Mouse (Mus musculus): ENCODE results near the gene Gstp1.
A peak's percentile ranks its signal among the peaks of the same experiment; 100 is the strongest.
"Not testable (repeated sequence)": the region's sequence is repeated elsewhere in the genome, so short reads cannot be mapped to it uniquely, and the experiment has no call there.

Gene Gstp1

GRCm38 (mm10) chr19:4037154-4037787 is 514 bp downstream of the Gstp1 start:
- DNase-seq: not testable (repeated sequence)

DNA sequence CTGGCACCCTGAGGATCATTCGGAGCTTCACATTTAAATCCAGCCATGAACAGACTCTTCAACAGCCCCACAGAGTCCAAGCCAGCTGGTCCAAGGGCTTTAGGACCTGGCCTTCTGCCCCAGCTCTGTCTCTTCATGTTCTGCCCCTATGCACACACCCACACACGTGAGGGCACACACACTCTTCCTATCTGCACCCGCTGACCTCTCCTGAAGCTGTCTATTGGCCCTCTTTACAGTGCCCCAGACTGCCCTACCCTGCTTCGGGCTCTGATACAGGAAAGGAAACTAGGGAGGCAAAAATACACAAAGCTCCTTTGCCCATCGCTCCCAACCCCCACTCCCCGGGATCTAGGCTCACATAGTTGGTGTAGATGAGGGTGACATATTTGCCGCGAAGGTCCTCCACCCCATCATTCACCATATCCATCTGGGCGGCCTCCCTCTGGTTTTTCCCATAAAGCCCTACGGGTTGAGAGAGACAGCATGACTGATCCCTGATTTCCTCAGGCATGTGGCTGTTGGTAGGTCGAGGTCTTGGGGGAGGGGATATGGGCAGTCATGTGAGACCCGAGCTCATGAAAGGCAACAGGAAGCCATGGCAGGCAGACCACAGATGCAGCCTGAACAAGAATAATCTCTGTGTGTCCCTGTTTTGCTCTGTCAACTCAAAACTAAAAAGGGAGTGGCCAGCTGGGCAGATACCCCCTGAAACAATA is 1.3 kb downstream of the Gstp1 start:
- no peak for DNase-seq

DNA sequence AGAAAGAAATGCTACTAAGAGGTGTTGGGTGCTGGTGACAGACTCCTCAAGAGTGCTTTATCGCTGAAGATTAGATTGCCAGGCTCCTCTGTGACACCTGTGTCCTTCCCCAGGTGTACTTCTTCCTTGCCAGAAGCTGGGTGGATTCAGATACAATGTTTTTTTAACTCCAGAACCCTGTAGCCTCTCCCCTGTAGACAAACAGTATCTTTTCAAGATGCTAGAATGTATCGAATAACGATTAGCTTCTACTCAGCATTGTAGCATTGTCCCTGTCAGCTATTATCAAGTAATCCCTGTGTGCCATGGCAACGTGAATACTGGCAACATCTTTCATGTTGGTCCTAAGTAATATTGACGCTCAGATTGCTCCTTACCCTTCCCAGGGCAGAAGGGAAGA is 4.0 kb downstream of the Gstp1 start:
- no peak for DNase-seq

DNA sequence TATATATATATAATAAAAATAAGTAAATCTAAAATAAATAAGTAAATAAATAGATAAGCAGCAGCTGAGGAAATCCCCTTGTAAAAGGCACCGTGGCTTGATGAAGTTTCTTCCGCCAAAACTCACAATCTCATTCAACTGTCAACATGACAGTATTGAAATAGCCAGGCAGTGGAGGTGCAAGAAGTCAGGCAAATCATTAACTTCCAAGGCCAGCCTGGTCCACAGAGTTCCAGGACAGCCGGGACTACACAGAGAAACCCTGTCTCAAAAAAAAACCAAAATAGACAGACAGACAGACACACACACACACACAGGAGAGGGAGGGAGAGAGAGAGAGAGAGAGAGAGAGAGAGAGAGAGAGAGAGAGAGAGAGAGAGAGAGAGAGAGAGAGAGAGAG is 4.5 kb downstream of the Gstp1 start:
- DNase-seq: peak; percentile 63 to 79

DNA sequence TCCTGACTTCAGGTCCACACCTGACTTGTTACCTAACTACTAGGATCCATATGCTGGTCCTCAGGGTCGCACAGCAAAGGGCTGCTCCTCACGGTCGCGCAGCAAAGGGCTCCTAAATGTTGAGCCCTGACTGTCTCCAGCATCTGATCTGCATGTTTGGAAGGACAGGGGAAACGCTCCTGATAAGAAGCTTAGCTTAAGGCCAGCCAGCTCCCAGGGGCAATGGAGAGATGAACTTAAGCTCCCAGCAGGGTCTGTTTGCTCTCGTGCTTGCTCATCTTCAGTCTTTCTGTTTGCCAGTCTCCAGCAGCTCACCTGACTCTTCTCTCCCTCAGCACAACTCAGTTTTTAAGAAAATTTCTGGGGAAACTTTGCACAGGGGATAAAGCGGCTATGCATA is 5.1 kb downstream of the Gstp1 start:
- DNase-seq: no peak

DNA sequence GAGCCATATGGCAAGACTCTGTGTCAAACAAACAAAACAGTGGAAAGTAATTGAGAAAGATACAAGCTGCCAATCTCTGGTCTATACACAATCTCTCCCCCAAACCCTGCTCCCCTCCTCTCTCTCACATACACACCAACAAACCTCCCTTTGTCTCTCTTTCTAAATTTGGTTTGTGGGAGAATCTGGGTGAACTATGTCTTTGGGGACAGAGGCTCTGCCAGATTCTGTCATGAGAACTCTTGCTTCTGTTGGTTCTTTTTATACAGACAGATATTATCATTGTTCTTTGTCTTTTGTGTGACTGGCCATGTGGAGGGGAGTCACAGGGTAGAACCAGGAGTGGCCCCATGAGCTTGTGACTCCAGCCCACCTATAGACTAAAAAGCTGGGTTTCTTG is 10.2 kb downstream of the Gstp1 start:
- no peak for DNase-seq

DNA sequence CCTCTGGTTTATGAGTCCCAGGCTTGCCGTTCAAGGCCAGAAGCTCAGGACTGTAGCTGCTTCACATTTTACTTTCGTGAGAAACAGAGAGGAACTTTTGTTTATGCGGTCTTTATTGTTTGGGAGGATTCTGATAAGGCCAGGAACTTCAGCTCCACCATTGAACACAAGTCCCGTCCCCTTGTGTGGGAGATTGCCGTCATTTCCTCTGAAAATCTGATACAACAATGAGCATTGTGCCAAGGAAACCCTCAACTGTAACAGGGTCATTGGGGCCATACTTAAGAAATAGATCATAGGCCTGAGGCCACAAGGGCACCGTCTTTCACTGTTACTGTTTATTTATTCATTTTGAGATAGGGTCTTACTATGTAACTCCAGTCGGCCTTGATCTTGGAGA is 14.6 kb downstream of the Gstp1 start:
- DNase-seq: no peak

DNA sequence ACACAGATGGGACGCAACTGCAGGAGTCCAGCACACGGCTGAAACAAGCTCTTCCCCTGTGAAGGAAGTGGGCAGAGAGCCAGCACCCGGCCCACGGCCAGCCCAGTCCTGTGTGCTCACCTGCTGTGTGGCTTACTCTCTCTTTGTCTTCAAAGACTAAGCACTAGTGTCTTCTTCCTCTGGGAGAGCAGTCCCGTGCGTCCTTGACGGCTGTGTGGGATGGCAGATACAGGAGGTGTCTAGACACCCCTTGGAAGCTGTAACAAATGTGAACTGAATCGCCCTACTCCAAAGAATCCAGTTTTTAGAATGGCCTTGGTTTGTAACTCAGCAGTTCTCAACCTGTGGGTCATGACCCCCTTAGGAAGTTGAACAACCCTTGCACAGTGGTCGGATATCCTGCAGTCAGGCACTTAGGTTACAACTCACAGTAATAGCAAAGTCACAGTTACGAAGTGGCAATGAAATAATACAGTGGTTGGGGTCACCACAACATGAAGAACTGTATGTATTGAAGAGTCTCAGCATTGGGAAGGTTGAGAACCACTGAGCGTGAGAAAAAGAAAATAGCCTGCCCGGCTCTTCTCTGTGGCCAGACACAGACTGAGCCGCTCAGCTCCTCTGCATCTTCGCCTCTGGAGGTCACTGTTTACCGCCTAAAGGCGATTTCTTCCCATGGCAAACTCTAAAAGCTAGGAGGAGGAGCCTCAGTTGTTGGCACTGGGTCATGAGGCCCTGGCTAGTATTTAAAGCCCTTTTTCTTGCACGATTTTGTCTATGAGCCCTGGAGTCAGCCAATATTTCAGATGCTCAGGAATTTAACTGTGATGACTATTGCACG is 18.8 kb downstream of the Gstp1 start:
- DNase-seq: peak; percentile 90 to 91

DNA sequence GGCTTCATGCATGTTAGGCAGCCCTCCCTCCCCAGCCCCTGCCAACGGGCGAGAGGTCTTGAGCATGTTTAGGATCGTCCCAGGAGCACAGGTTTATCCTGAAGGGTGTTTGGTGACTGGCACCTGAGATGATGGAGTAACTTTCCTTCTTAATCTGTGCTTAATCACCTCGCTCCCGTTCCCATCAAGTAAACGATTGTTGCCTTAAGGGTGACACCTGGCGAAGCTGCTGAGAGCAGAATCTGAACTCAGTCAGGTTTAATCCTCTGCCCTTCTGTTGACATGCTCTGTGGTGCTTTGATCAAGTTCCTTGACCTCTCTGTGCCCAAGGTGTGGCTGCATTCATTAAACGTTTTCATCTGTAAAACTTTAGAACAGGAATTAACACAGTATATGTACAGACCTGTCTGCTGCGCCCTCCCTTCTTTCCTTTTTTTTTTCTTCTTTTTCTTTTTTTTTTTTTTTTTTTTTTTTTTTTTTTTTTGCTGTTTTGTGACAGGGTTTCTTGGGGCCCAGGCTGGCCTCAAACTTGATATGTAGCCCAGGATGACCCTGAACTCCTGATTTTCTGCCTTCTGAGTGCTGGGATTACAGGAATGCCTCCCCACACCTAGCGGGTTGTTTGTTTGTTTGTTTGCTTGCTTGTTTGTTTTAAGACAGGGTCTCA is 19.7 kb downstream of the Gstp1 start:
- DNase-seq: no peak

- no peak for DNase-seq
Observed at GRCm38 (mm10) chr19:4015635-4016034, 22.1 kb downstream of the Gstp1 start.

DNA sequence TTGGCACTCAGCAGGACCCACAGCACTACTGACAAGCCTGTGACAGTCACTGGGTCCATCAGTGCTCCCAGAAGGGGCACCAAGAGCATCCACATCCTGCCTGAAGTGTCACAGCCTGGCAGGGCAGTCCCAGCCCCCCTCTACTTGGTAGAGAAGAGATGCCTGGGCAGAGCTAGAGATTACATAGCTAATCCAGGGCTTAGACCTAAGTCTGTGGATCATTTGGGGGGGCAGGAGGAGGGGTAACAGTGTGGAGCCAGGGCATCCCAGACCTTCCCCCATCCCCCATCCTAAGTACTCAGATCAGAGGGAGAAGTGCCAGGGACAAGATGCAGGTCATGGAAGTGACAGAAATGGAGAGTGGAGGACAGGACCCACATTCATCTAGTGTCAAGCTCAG is 23.0 kb downstream of the Gstp1 start:
- no peak for DNase-seq

GRCm38 (mm10) chr19:4013066-4013465 is 24.7 kb downstream of the Gstp1 start:
- no peak for DNase-seq

DNA sequence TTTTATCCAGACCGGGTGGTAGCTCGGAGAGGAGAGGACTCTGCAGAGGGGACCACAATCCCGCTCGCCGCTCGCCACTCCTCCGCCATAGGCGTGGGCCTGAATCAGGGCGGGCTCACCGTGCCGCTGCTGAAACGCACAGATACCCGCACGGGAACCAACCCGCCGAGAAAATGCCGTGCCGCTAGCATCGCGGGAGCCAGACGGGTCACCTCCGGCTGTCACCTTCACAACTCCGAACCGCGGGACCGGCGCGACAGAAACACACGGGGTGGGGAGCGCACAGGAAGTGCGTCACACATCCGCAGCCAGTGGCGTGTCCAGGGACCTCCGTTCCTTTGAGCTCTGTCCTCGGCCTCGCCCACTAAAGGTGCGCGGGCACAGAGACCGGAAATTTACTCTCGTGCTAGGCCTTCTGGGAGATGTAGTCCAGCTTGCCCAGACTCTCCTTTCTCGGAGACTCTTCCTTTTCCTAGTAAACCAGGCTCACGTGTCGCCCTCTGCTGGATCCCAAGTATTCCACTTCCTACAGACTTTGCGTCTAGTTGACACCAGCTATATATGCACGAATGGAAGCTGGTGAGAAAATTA is 25.3 kb downstream of the Gstp1 start, which contains the start of gene Ndufv1:
TSS of gene Ndufv1 (minus strand) at position 375 of the 591 bp plus-strand sequence.
- DNase-seq: peak; percentile 99

GRCm38 (mm10) chr19:4011086-4011485 is 26.7 kb downstream of the Gstp1 start:
- DNase-seq: no peak

DNA sequence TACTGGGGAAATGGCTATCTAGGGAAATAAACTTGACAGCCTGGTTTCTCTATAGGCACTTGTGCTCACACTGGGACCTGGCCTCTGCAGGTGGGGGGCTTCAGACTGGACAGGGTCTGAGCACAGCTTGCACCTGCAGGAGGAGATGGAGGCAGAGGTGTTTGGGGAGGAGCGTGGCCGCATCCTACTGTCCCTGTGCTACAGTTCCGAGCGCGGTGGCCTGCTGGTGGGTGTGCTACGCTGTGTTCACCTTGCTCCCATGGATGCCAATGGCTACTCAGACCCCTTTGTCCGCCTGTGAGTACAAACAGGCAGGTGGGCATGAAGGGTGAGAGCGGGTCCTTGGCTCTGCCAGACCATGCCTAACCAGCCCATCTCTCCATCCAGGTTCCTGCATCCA is 31.8 kb downstream of the Gstp1 start:
- DNase-seq: no peak

GRCm38 (mm10) chr19:4005091-4005490 is 32.7 kb downstream of the Gstp1 start:
- no peak for DNase-seq

- DNase-seq: no peak
Observed at GRCm38 (mm10) chr19:4004331-4004730, 33.5 kb downstream of the Gstp1 start.

DNA sequence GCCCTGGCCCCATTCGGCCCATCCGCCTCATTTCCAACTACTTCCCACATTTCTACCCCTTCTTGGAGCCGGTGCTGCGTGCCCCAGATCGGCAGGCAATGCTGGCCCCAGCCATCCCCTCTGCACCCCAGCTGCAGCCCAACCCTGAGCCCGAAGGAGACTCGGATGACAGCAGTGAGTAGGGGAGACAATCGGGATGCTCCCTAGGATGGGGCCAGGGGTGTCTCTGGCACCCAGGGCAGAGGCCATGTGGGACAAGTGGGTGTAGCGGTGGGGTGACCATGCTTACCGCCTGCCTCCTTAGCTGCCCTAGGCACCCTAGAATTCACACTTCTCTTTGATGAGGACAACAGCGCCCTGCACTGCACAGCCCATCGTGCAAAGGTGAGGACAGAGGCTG is 34.1 kb downstream of the Gstp1 start:
- DNase-seq: no peak

DNA sequence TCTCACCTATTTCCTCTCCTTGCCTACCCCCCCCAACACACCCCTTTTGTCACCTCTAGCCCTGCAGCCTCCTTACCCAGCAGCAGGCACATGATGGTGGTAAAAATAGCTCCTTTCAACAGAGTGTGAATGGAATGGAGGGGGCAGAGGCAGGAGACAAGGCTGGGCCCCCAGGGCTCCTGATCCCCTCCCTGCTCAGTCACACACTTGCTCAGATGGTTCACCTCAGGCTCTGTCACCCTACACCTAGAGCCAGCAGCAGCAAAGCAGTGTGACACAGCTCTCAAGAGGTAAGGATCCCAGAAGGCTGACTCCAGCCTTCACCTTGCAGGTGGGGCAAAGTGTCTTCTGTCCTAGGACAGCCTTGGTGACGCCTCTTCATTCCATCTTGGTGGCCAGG is 34.7 kb downstream of the Gstp1 start, which contains the start of gene Doc2g:
TSS of gene Doc2g (plus strand) at position 202 of the 400 bp plus-strand sequence.
- DNase-seq: no peak

DNA sequence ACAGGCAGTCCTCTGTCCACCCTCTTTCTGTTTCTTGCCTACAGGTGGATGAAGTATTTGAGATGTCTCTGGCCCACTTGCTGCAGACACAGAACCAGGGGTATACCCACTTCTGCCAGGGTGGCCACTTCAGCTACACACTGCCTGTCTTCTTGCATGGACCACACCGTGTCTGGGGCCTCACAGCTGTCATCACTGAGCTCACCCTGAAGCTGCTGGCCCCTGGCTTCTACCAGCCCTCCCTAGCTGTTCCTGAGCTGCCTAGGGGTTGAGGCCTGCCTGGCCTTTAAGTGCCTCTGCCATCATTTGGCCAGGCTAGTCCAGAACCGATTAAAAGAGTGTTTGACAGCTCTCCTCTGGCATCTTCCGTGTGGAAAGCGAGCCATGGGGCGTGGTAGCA is 36.0 kb downstream of the Gstp1 start:
- no peak for DNase-seq

DNA sequence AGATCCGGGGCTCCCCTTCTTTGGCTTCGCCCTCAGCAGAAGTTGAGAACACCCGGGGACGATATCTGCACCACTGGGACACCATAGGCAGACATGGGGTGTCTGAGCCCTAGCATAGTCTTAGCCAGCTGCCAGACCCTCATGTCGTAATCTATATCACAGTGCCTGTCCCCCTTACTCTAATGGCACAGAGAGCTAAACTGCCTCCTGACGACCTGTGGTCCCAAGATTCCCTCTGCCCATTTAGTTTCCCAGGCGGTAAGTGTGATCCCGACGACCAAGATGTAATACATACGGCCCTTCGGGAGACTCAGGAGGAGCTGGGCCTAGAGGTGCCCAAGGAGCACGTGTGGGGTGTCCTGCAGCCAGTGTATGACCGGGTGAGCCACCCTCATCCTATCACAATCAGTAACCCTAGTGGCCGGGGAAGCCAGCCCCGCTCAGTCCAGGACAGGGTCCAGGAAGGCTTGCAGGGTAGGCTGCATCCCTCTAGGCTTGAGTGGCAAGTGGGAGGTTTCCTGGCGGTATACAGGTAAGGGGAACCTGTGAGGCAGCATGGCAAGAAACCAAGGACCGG is 36.7 kb downstream of the Gstp1 start:
- peak in 1 of 2 experiments; percentile 36 for DNase-seq

Data from kidney, postnatal 36 days (tissue).